Mouse (Mus musculus): ENCODE data around the gene Rab4a. TPM values are rescaled to one million over a fixed set of nuclear protein-coding genes. Genes with fewer than 3 reads are reported as not detected.

Gene Rab4a
- polyA plus RNA-seq, 1 experiment: 111 TPM

DNA sequence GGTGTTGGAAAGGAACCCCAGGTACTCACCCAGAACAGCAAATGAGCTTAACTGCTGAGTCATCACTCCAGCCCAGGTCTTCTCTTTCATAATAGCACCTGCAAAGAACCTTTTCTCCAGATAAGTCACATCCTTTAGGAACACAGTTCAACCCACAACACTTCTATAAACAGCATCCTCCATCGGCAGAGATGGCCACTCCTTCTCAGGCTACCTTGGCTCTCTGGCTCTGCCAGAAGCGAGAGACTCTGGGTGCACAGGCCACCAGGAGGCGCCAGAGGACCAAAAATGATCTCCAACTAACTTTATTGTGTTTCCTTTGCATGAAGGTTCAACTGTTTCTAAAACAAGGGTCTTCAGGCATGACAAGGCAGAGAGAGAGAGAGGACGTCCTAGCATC is 15.8 kb upstream of the Rab4a start:
- H3K27ac ChIP-seq (ENCODE audit: insufficient read depth, low read length): peak overlapping the region; percentile 97
- peak overlapping the region; percentile 39 for H3K4me3 ChIP-seq (replicated peaks; ENCODE audit: insufficient read depth, low read depth, low read length)
- TF ChIP-seq CTCF (IDR thresholded peaks at IDR 0.05; ENCODE audit: borderline replicate concordance, insufficient read depth, low read depth, low read length) (peak; percentile 97), POLR2A (IDR thresholded peaks at IDR 0.05; ENCODE audit: borderline replicate concordance, insufficient read depth, low read length) (no peak)
- H3K4me1 ChIP-seq (ENCODE audit: control insufficient read depth, insufficient read depth, low read length): peaks cover 38% of the 10 kb centered on the region
- peak; percentile 89 to 95 for DNase-seq
- 0% methylated on average over 4 of the region's 4 CpGs for WGBS
- no peaks in the 10 kb centered on the region for H3K27me3 ChIP-seq (ENCODE audit: control insufficient read depth, insufficient read depth, low read length)

DNA sequence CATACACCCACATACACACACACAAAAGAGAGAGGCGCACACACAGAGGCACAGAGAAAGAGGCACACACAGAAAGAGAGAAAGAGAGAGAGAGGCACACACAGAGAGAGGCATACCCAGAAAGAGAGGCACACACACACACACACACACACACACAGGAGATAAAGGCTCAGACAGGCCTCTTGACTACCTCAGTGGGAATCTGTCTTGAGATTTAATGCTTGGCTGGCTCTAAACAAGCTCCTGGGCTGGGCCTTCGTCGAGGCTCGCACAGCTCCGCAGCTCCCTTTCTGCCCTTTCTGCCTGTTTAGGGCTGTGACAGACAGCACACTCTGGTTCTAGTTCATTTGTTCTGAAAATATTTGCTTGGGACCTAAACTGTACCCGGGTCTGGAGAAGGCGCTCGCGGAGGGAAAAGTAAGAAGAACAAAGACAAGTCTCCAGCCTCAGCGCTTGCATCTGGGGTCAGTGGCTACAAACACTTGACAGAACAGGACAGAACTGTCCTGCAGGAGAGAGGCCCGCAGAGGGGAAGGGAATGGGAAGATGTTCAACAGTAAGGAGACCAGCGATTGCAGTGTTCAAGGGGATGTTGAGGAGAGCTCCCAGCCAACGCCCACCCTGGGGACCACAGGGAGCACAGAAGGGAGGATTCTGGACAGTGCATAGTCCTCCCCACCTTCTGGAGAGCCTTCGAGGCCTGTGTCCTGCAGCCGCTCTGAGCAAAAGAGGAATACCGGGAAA is 14.5 kb upstream of the Rab4a start:
- WGBS: 68% methylated on average over 16 of the region's 16 CpGs
- no peak overlapping the region for H3K4me3 ChIP-seq (replicated peaks; ENCODE audit: insufficient read depth, low read depth, low read length)
- TF ChIP-seq POLR2A (IDR thresholded peaks at IDR 0.05; ENCODE audit: borderline replicate concordance, insufficient read depth, low read length) (no peak), CTCF (IDR thresholded peaks at IDR 0.05; ENCODE audit: borderline replicate concordance, insufficient read depth, low read depth, low read length) (no peak)

DNA sequence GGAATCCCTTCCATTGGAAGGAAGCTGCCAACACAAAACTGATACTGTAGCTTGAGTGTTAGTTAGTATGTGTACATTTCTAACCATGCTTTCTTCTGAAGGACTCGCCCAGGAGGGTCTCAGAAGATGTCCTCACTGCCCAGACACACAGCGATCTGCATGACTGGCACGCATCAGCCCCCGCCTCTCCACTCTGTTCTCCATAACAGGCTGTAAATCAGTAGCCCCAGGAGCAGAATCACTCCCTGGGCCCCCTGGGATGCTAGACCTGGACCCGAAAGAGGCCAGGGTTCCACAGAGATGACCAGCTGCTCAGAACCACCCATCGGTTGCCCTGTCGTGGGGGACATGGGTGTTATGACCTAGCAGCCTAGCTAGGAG is 13.9 kb upstream of the Rab4a start:
- Histone ChIP-seq H3K27ac (ENCODE audit: insufficient read depth, low read length) (no peak overlapping the region), H3K27me3 (ENCODE audit: control insufficient read depth, insufficient read depth, low read length) (no peaks in the 10 kb centered on the region; the same call in 1 of the 2 replicates), H3K4me1 (ENCODE audit: control insufficient read depth, insufficient read depth, low read length) (peaks cover 23% of the 10 kb centered on the region), H3K4me3 (replicated peaks; ENCODE audit: insufficient read depth, low read depth, low read length) (no peak overlapping the region)
- DNase-seq: no peak
- 80% methylated on average over 7 of the region's 7 CpGs for WGBS
- TF ChIP-seq CTCF (IDR thresholded peaks at IDR 0.05; ENCODE audit: borderline replicate concordance, insufficient read depth, low read depth, low read length): no peak
- no peak for TF ChIP-seq POLR2A (IDR thresholded peaks at IDR 0.05; ENCODE audit: borderline replicate concordance, insufficient read depth, low read length)

More for the DNA sequence above, 14.5 kb upstream of the Rab4a start:
- no peaks in the 10 kb centered on the region for H3K27me3 ChIP-seq (ENCODE audit: control insufficient read depth, insufficient read depth, low read length)
- H3K27ac ChIP-seq (ENCODE audit: insufficient read depth, low read length): no peak overlapping the region
- H3K4me1 ChIP-seq (ENCODE audit: control insufficient read depth, insufficient read depth, low read length): peaks cover 28% of the 10 kb centered on the region
- no peak for DNase-seq

DNA sequence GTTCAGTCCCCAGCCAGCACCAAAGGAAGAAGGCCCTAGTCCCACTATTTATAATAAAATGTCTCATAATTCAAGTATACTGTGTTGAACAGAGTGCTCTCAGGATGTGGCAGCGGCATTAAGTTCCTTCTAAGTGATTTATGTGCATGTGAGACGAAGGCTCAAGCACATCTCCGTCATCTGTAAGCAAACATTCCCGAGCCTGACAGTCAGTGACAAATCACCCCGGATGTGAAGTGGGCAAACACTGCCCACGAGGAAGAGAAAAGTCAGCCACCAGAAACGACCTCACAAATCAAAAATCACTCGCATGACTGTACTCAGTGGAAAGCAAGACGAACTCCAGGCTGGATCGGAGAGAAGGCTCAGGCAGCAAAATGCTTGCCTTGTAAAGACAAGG is 11.9 kb upstream of the Rab4a start:
- Histone ChIP-seq H3K27me3 (ENCODE audit: control insufficient read depth, insufficient read depth, low read length) (no peaks in the 10 kb centered on the region; the same call in 1 of the 2 replicates), H3K4me3 (replicated peaks; ENCODE audit: insufficient read depth, low read depth, low read length) (no peak overlapping the region), H3K4me1 (ENCODE audit: control insufficient read depth, insufficient read depth, low read length) (peaks cover 9% of the 10 kb centered on the region; the same call in 1 of the 2 replicates), H3K27ac (ENCODE audit: insufficient read depth, low read length) (no peak overlapping the region)
- no peak for TF ChIP-seq CTCF (IDR thresholded peaks at IDR 0.05; ENCODE audit: borderline replicate concordance, insufficient read depth, low read depth, low read length)
- no peak for TF ChIP-seq POLR2A (IDR thresholded peaks at IDR 0.05; ENCODE audit: borderline replicate concordance, insufficient read depth, low read length)
- WGBS: 76% methylated on average over 10 of the region's 10 CpGs
- DNase-seq: no peak

DNA sequence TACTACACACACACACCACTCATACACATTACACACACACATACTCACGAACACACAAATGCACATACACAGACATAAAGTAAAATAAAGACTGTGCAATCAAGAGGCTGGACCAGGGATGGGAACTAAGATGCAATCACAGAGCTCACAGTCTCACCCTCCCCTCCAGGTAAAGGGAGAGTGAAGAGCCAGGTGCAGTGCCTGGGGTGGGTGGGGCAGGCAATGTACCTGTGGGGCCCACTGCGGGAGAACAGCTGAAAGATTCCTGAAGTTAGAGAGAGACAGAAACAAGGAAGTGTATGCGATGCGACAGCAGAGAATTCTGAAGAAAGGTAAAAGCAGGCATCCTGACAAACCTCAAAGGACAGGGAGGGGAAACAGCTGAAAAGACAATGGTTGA is 11.0 kb upstream of the Rab4a start:
- Histone ChIP-seq H3K4me1 (ENCODE audit: control insufficient read depth, insufficient read depth, low read length) (peaks cover under 1% of the 10 kb centered on the region; the same call in 1 of the 2 replicates), H3K27me3 (ENCODE audit: control insufficient read depth, insufficient read depth, low read length) (no peaks in the 10 kb centered on the region; the same call in 1 of the 2 replicates), H3K4me3 (replicated peaks; ENCODE audit: insufficient read depth, low read depth, low read length) (no peak overlapping the region), H3K27ac (ENCODE audit: insufficient read depth, low read length) (no peak overlapping the region)
- no peak for TF ChIP-seq CTCF (IDR thresholded peaks at IDR 0.05; ENCODE audit: borderline replicate concordance, insufficient read depth, low read depth, low read length)
- TF ChIP-seq POLR2A (IDR thresholded peaks at IDR 0.05; ENCODE audit: borderline replicate concordance, insufficient read depth, low read length): no peak
- 88% methylated on average over 4 of the region's 4 CpGs for WGBS
- no peak for DNase-seq

DNA sequence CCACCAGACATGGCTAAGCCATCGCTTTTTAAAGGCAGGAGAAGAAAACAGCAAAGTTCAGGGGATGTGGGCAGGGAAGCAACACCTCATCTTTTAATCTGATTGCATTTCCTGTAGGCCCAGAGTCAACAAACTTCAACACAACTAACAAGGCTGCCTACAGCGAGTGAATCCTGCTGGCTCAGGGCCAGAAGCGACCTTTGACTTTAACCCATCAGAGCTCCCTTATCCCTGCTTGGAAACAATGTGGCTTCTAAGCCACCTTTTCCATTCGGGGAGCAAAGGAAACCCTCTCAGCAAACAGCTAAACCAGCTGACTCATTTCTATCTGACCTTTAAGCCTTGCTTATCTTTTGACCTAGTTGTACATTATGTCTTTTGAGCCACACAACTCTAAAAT is 9.0 kb upstream of the Rab4a start:
- 57% methylated on average over 4 of the region's 4 CpGs for WGBS
- no peak for DNase-seq
- Histone ChIP-seq H3K27me3 (ENCODE audit: control insufficient read depth, insufficient read depth, low read length) (no peaks in the 10 kb centered on the region; the same call in 1 of the 2 replicates), H3K27ac (ENCODE audit: insufficient read depth, low read length) (no peak overlapping the region), H3K4me3 (replicated peaks; ENCODE audit: insufficient read depth, low read depth, low read length) (no peak overlapping the region), H3K4me1 (ENCODE audit: control insufficient read depth, insufficient read depth, low read length) (no peaks in the 10 kb centered on the region)
- TF ChIP-seq CTCF (IDR thresholded peaks at IDR 0.05; ENCODE audit: borderline replicate concordance, insufficient read depth, low read depth, low read length): no peak
- TF ChIP-seq POLR2A (IDR thresholded peaks at IDR 0.05; ENCODE audit: borderline replicate concordance, insufficient read depth, low read length): no peak

DNA sequence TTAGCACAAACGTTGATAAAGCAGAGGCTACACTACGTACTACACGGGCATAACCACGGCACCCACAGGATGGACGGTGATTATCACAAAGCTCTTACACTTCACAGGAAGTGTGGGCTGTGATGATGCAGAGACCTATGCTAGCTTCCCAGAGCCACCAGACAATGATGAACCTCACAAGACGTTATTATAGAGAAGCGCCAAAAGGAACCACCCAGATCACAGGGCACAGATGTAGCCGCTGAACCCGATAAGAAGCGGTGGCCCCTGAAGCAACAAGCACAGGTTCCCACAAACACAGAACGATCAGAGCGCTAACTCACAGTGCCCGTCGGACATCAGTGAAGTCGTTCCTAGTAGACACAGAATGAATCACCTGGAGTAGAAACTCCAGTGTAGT is 7.9 kb upstream of the Rab4a start:
- no peaks in the 10 kb centered on the region for H3K4me1 ChIP-seq (ENCODE audit: control insufficient read depth, insufficient read depth, low read length)
- H3K27ac ChIP-seq (ENCODE audit: insufficient read depth, low read length): no peak overlapping the region
- no peak for TF ChIP-seq POLR2A (IDR thresholded peaks at IDR 0.05; ENCODE audit: borderline replicate concordance, insufficient read depth, low read length)
- TF ChIP-seq CTCF (IDR thresholded peaks at IDR 0.05; ENCODE audit: borderline replicate concordance, insufficient read depth, low read depth, low read length): no peak
- H3K4me3 ChIP-seq (replicated peaks; ENCODE audit: insufficient read depth, low read depth, low read length): no peak overlapping the region
- 94% methylated on average over 15 of the region's 15 CpGs for WGBS
- no peaks in the 10 kb centered on the region; the same call in 1 of the 2 replicates for H3K27me3 ChIP-seq (ENCODE audit: control insufficient read depth, insufficient read depth, low read length)
- no peak for DNase-seq

DNA sequence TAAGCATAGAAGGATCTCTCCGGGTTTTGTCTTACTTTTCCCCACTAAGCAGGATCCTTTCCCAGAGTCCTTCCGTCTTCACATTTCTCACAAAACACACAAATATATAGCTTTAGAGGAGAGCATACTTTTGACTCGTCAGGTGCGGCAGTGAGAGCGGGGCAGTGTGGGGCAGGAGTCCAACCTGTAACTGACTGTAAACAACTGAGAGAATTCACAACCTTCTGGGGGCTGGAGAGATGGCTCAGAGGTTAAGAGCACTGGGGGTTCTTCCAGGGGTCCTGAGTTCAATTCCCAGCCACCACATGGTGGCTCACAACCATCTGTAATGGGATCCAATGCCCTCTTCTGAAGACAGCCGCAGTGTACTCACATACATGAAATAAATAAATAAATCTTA is 6.4 kb upstream of the Rab4a start:
- no peaks in the 10 kb centered on the region; the same call in 1 of the 2 replicates for H3K27me3 ChIP-seq (ENCODE audit: control insufficient read depth, insufficient read depth, low read length)
- H3K4me1 ChIP-seq (ENCODE audit: control insufficient read depth, insufficient read depth, low read length): no peaks in the 10 kb centered on the region
- 90% methylated on average over 6 of the region's 6 CpGs for WGBS
- no peak overlapping the region for H3K4me3 ChIP-seq (replicated peaks; ENCODE audit: insufficient read depth, low read depth, low read length)
- no peak for TF ChIP-seq CTCF (IDR thresholded peaks at IDR 0.05; ENCODE audit: borderline replicate concordance, insufficient read depth, low read depth, low read length)
- TF ChIP-seq POLR2A (IDR thresholded peaks at IDR 0.05; ENCODE audit: borderline replicate concordance, insufficient read depth, low read length): no peak
- no peak for DNase-seq
- H3K27ac ChIP-seq (ENCODE audit: insufficient read depth, low read length): no peak overlapping the region
